Mouse (Mus musculus): ENCODE measurements around the gene Psph.

DNA sequence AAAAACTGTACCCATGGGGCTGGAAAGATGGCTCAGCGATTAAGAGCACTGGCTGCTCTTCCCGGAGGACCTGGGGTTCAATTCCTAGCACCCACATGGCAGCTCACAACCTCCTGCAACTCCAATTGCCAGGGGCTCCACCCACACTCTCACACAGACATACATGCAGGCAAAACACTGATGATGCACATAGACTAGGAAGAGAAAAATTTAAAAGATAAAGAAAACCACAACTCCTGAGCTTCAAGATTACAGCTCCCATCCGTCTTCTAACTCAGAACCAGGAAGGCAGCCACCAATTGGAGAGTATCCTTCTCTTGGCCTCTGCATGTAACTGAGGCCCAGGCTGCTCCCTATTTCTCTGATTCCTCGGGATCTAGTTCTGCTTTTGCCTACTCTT lies 63.0 kb downstream of the Psph start:
- TF ChIP-seq CTCF (conservative IDR thresholded peaks at IDR 0.05; ENCODE audit: low read length): no peak
- no peak for TF ChIP-seq NANOG (IDR thresholded peaks at IDR 0.05; ENCODE audit: borderline replicate concordance, low read length)

Measured in E14TG2a.4 (cell line).